Mouse (Mus musculus): Measurements from ENCODE around the gene Mettl24. TPM values are rescaled to one million over a fixed set of nuclear protein-coding genes. Genes with fewer than 3 reads are reported as not detected.

Mettl24 gene
- 12.4 and 19.3 TPM in 2 replicates for polyA plus RNA-seq (2012; rRNA removed)

DNA sequence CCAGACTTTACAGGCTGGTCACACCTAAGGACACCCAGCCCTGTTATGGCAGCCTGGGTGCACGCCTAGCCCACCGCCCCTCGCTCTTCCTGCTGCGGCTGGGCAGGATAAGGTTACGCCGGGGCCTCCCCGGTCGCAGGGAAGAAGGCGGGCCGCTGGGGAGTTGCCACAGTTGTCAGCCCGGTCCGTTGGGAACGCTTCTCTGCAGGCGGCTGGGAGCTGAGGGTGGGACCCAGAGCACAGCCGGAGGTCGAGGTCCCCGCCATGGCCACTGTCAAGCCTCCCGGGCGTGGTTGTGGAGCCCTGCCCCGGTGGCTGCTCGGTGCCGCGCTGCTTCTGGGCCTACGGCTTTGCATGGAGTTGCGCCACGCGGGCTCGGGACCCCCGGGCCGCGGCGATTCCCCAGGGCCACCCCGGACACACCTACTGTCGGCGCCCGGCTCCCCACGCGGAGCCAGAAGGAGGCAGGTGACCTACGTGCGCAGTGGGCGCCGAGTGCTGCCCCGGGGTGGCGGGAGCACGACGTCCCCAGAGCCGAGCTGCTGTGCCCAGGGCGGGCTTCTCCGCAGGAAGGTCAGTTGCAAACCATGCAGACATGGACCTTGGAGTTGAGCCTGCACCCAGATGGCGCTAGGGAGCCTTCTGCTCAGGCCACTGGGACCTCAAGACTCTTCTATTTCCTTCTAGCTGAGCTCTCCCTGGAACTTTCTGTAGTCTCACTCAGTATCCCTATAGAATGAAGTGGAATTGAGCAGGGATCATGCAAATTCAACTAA lies at the start of gene Mettl24:
TSS of gene Mettl24 (plus strand) at position 191 of the 776 bp plus-strand sequence.

Other genes with a start within 250 kb of the Mettl24 start
- gene Slc22a16, start 112.9 kb upstream of the Mettl24 start, polyA plus RNA-seq (2012; rRNA removed) = not detected in 2 replicates
- gene Ddo, start 53.3 kb upstream of the Mettl24 start, polyA plus RNA-seq (2012; rRNA removed) = 10.7 TPM in 2 replicates
- gene Cdc40, start 200.0 kb downstream of the Mettl24 start, polyA plus RNA-seq (2012; rRNA removed) = 20.3 and 31.9 TPM in 2 replicates
- 14.7 and 17.9 TPM in 2 replicates for gene Wasf1, start 200.2 kb downstream of the Mettl24 start, polyA plus RNA-seq (2012; rRNA removed)

Measured in ovary, adult 2 months (tissue).